Mouse (Mus musculus) neural tube, embryonic 11.5 days (tissue): ENCODE measurements around the gene Rnf7. TPM values are rescaled to one million over a fixed set of nuclear protein-coding genes. Genes with fewer than 3 reads are reported as not detected.

Experiments
- ATAC-seq: fragments of 200-750 bp; cut with Nextera tagmentation; 2 replicates; pipeline ENCODE4 v1.8.0; 2017; ENCODE audit warnings: moderate number of reproducible peaks, mild to moderate bottlenecking, moderate TSS enrichment, moderate library complexity; ENCODE audit not compliant: insufficient read depth, low FRiP score, low TSS enrichment
- DNase-seq: peaks from one replicate; pipeline ENCODE4 v3.0.0-alpha.2; 2015; ENCODE audit warnings: low spot score
- H3K27ac ChIP-seq: fragments of 300-500 bp; sonication (generic); 2 replicates; pipeline ENCODE4 v1.5.1; 2014; ENCODE audit warnings: low read depth, mild to moderate bottlenecking, low read length
- H3K27me3 ChIP-seq: fragments of 300-500 bp; sonication (generic); 2 replicates; pipeline ENCODE4 v1.6.1; 2014; ENCODE audit warnings: mild to moderate bottlenecking, low read length, mixed read lengths; ENCODE audit not compliant: control insufficient read depth, insufficient read depth
- H3K36me3 ChIP-seq: fragments of 300-500 bp; sonication (generic); 2 replicates; pipeline ENCODE4 v1.6.1; 2014; ENCODE audit warnings: mild to moderate bottlenecking, low read length, moderate library complexity, mixed read lengths; ENCODE audit not compliant: control insufficient read depth, insufficient read depth
- H3K4me1 ChIP-seq: fragments of 300-500 bp; sonication (generic); 2 replicates; pipeline ENCODE4 v1.6.1; 2014; ENCODE audit warnings: low read length, mixed read lengths; ENCODE audit not compliant: control insufficient read depth, insufficient read depth
- H3K4me2 ChIP-seq: fragments of 300-500 bp; sonication (generic); 2 replicates; pipeline ENCODE4 v1.6.1; 2014; ENCODE audit warnings: low read depth, mild to moderate bottlenecking, moderate library complexity
- H3K4me3 ChIP-seq: fragments of 300-500 bp; sonication (generic); 2 replicates; pipeline ENCODE4 v1.5.1; 2014; ENCODE audit warnings: low read depth, low read length
- H3K9ac ChIP-seq: fragments of 300-500 bp; sonication (generic); 2 replicates; pipeline ENCODE4 v1.6.1; 2014; ENCODE audit warnings: mild to moderate bottlenecking, low read length
- H3K9me3 ChIP-seq: fragments of 300-500 bp; sonication (generic); 2 replicates; pipeline ENCODE4 v1.6.1; 2016; ENCODE audit warnings: low read length; ENCODE audit not compliant: control insufficient read depth
- WGBS: fragments of 180-500 bp; shearing (Covaris S2); extraction: QIAGEN DNeasy Blood & Tissue Kit; methylation state at CpG from one replicate; pipeline ENCODE4 v1.1.7; 2014; 5-methylcytosine and 5-hydroxymethylcytosine counted together
- polyA plus RNA-seq: library from polyadenylated mRNA; unstranded; fragments of >200 nt; fragmentation: Nextera tagmentation; extraction: Ambion mirVana; gene quantifications from 2 replicates; pipeline ENCODE4 v1.2.1, GENCODE M21; 2014

Rnf7 gene
- polyA plus RNA-seq, 1 experiment from 2014 or later, result 265 TPM

GRCm38 (mm10) chr9:96437805-96438333 lies 40.6 kb downstream of the Rnf7 start:
- Histone ChIP-seq H3K36me3 (no peaks in the 10 kb centered on the region), H3K27ac (0 out of 2 replicates have a peak overlapping the region, but pooled peaks have one; percentile 0), H3K9ac (peak overlapping the region; percentile 64), H3K4me2 (peak overlapping the region; percentile 74), H3K9me3 (no peaks in the 10 kb centered on the region), H3K27me3 (no peaks in the 10 kb centered on the region), H3K4me3 (peak overlapping the region; percentile 32), H3K4me1 (peaks cover 8% of the 10 kb centered on the region; the same call in 1 of the 2 replicates)
- ATAC-seq (peak; percentile 48), DNase-seq (peak; percentile 74)
- WGBS, result under 1% methylated on average over 25 of the region's 25 CpGs

GRCm38 (mm10) chr9:96436901-96437804 lies 41.3 kb downstream of the Rnf7 start:
- ATAC-seq (peak; percentile 26; the same call in 1 of the 2 replicates), DNase-seq (peak; percentile 19)
- WGBS, result 13% methylated on average over 28 of the region's 28 CpGs
- H3K27ac ChIP-seq, result no peak overlapping the region
- H3K9me3 ChIP-seq, result no peaks in the 10 kb centered on the region
- H3K4me3 ChIP-seq, result peak overlapping the region; percentile 32
- H3K9ac ChIP-seq, result peak overlapping the region; percentile 64
- peak overlapping the region; percentile 74 for H3K4me2 ChIP-seq
- peaks cover 8% of the 10 kb centered on the region; the same call in 1 of the 2 replicates for H3K4me1 ChIP-seq
- H3K27me3 ChIP-seq, result no peaks in the 10 kb centered on the region
- no peaks in the 10 kb centered on the region for H3K36me3 ChIP-seq

DNA sequence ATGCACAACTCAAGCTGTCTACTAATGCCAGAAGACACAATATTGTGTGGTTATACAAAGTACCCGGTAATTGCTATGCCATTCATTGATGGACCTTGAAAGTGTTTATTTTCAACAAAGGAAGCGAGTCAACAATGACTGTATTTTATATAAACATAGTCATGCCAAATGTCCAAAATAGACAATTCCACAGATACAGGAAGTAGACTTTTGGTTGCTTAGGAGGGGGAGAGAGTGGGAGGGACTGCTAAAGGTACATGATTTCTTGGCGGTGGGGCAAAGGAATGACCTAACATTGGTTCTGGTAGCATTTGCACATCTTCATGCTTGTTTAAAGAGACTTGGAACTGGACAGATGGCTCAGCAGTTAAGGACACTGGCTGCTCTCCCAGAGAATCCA lies 45.9 kb downstream of the Rnf7 start:
- Histone ChIP-seq H3K4me1 (peaks cover 8% of the 10 kb centered on the region; the same call in 1 of the 2 replicates), H3K27ac (no peak overlapping the region), H3K4me3 (no peak overlapping the region), H3K27me3 (no peaks in the 10 kb centered on the region), H3K9me3 (no peaks in the 10 kb centered on the region), H3K4me2 (no peak overlapping the region), H3K36me3 (no peaks in the 10 kb centered on the region), H3K9ac (no peak overlapping the region)
- ATAC-seq (no peak), DNase-seq (no peak)
- 93% methylated on average over 3 of the region's 3 CpGs for WGBS

- no peaks in the 10 kb centered on the region for H3K27me3 ChIP-seq
- no peaks in the 10 kb centered on the region for H3K4me1 ChIP-seq
- no peaks in the 10 kb centered on the region for H3K36me3 ChIP-seq
- 61% methylated on average over 3 of the region's 3 CpGs for WGBS
- DNase-seq (no peak), ATAC-seq (no peak)
- H3K4me3 ChIP-seq, result no peak overlapping the region
- H3K4me2 ChIP-seq, result no peak overlapping the region
- H3K9me3 ChIP-seq, result no peaks in the 10 kb centered on the region
- no peak overlapping the region for H3K27ac ChIP-seq
- no peak overlapping the region for H3K9ac ChIP-seq
These were observed 47.4 kb downstream of the Rnf7 start for GRCm38 (mm10) chr9:96431081-96431480.

DNA sequence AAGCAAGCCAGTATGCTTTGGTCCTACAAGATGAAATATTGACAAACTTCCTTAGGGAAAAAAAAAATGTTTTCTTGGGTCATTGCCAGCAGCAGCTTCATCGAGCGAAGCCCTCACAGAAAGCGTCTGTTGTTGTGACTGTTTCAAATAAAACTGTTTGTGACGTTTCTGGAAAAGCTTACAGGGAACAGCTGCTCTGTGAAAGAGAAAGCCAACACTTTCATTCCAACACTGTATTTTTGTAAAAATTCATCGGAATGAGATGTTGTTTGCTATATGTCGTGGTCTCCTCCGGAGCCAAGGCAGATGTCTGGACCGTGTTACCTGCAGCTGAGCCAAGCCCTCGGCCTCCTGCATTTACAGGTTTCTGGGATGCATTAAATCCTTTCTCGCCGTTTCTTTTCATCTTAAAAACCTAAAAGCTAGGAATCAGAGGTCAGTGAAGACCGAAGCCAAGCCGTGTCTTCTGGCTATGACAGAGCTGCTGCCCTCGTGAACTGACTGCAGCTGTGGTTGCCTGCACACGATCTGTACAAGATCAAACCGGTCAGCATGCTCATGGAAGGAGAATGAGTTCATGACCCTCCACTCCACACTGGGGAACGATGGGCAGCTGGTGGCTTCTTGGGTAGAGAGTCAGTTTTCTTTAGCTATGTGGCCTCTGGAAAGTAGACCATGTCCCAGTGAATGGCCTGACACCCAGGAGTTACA lies 50.0 kb downstream of the Rnf7 start:
- no peak overlapping the region for H3K4me2 ChIP-seq
- no peaks in the 10 kb centered on the region for H3K36me3 ChIP-seq
- 88% methylated on average over 17 of the region's 17 CpGs for WGBS
- ATAC-seq, result no peak
- no peak overlapping the region for H3K4me3 ChIP-seq
- no peak overlapping the region for H3K27ac ChIP-seq
- H3K4me1 ChIP-seq, result no peaks in the 10 kb centered on the region
- no peaks in the 10 kb centered on the region for H3K27me3 ChIP-seq
- H3K9me3 ChIP-seq, result no peaks in the 10 kb centered on the region
- no peak overlapping the region for H3K9ac ChIP-seq
- no peak for DNase-seq

DNA sequence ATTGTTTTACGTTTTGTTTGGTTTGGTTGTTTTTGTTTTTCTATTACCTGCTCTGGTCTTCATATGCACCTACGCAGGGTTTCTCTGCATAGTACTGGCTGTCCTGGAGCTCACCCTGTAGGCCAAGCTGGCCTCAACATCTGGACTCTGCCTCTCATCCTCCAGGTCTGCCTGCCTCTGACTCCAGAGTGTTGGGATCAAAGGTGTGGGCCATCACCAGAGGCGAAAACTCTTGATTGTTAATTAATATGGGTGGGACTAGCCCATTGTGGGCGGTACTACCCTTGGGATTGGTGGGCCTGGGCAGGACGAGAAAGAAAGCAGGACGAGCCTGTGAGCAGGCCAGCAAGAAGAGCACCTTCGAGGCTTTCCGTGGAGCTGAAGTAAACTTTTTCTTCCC lies 54.4 kb downstream of the Rnf7 start:
- no peaks in the 10 kb centered on the region for H3K27me3 ChIP-seq
- no peak for DNase-seq
- ATAC-seq, result no peak
- no peak overlapping the region for H3K27ac ChIP-seq
- H3K9me3 ChIP-seq, result no peaks in the 10 kb centered on the region
- WGBS, result 32% methylated on average over 8 of the region's 8 CpGs
- no peak overlapping the region for H3K9ac ChIP-seq
- no peaks in the 10 kb centered on the region for H3K4me1 ChIP-seq
- no peak overlapping the region for H3K4me2 ChIP-seq
- H3K36me3 ChIP-seq, result no peaks in the 10 kb centered on the region
- H3K4me3 ChIP-seq, result no peak overlapping the region

Other genes starting within 250 kb of the Rnf7 start
- 165 and 170 TPM in 2 replicates for gene Atp1b3, start 114.2 kb downstream of the Rnf7 start, polyA plus RNA-seq
- not detected in 2 replicates for gene Gm28729, start 46.6 kb upstream of the Rnf7 start, polyA plus RNA-seq
- gene Rasa2, start 152.9 kb upstream of the Rnf7 start, polyA plus RNA-seq, result 15.7 and 16.7 TPM in 2 replicates